Mouse (Mus musculus): ENCODE results near the gene Lsm11. TPM values are rescaled to one million over a fixed set of nuclear protein-coding genes. Genes with fewer than 3 reads are reported as not detected.

Lsm11 gene
- polyA plus RNA-seq, 1 experiment from 2014 or later: 8.0 TPM

Other genes starting within 250 kb of the Lsm11 start
- 77.6 and 81.0 TPM in 2 replicates for gene Clint1, start 92.9 kb downstream of the Lsm11 start, polyA plus RNA-seq (2014; fragmentation: Nextera tagmentation; extraction: Ambion mirVana)
- 12.1 and 14.3 TPM in 2 replicates for gene Thg1l, start 10.6 kb upstream of the Lsm11 start, polyA plus RNA-seq (2014; fragmentation: Nextera tagmentation; extraction: Ambion mirVana)
- gene Sox30, start 35.4 kb upstream of the Lsm11 start, polyA plus RNA-seq (2014; fragmentation: Nextera tagmentation; extraction: Ambion mirVana): 0.20 and 0.23 TPM in 2 replicates
- 3.4 and 4.8 TPM in 2 replicates for gene Gm12166, start 107.4 kb upstream of the Lsm11 start, polyA plus RNA-seq (2014; fragmentation: Nextera tagmentation; extraction: Ambion mirVana)
- 11.0 and 12.1 TPM in 2 replicates for gene Adam19, start 111.1 kb upstream of the Lsm11 start, polyA plus RNA-seq (2014; fragmentation: Nextera tagmentation; extraction: Ambion mirVana)
- 0.54 and 0.71 TPM in 2 replicates for gene Nipal4, start 221.6 kb upstream of the Lsm11 start, polyA plus RNA-seq (2014; fragmentation: Nextera tagmentation; extraction: Ambion mirVana)